8 mouse cellular contexts compared by ENCODE assay signal in the genomic region with DNA sequence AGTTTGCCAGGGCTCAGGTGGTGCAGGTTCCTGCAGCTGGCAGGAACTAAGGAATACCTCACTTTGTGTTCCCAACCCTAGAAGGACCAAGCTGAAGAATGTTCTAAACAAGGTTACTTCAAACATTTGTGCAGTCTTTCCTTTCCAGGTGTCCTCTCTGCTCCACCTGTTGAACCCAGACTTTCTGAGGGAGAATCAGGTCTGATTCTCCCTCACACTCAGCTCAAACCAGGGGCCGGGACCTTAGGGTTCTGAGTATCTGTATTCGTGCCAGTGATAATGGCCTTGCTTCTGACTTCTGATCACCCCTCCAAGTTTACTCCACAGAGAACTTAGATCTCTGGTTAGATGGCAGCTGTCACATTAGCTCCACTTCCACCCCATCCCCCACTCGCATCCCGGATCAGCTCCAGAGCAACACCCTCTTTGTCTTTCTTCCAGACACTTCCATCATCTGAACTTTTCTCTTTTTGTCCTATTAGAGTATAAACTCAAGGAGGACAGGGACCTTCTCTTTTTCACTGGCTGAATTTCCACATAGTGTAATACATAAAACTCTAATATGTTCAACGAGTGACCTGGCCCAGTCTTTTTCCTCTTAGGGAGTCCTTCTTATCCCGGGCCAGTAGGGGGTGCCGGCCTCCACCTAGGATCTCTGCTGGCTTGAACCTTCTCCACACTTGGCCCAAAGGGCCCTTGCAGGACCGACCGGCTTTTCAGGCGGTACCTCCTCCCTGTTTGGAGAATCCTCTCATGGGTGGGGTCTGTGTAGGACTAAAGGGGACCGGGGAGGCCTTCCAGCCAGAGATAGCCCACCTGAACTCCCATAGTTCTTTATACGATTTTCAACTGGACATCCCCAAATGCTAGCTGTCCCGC. TPM values are rescaled to one million over a fixed set of nuclear protein-coding genes. Genes with fewer than 3 reads are reported as not detected.
DNase-seq lines count a peak whose midpoint lies in the region; ATAC-seq and TF ChIP-seq lines count a peak whose summit lies in the region.

No protein-coding gene starts in this region.

- peak; percentile 43 for ATAC-seq in granulocyte monocyte progenitor cell, adult 5-6 weeks (replicated peaks; ENCODE audit: poor library complexity, severe bottlenecking)
- ATAC-seq in intestine, embryonic 15.5 days, result peak; percentile 45
- ATAC-seq in midbrain, postnatal 0 days (ENCODE audit: low FRiP score), result 0 out of 2 replicates have a peak, but pooled peaks have one; percentile 15
- peak; percentile 54; the same call in 1 of the 2 replicates for ATAC-seq in stomach, embryonic 14.5 days (ENCODE audit: insufficient number of reproducible peaks, insufficient read depth, low FRiP score, low read depth)

- TF ChIP-seq CTCF in left cerebral cortex, adult 2 months (IDR thresholded peaks at IDR 0.05), result peak; percentile 80
- peak; percentile 71 for TF ChIP-seq CTCF in cortical plate, adult 2 months (IDR thresholded peaks at IDR 0.05; ENCODE audit: extremely low read depth, insufficient read depth, low read length)
- peak; percentile 91 for TF ChIP-seq CTCF in liver, adult 2 months (IDR thresholded peaks at IDR 0.05; ENCODE audit: low read depth, low read length)
- TF ChIP-seq CTCF in midbrain, postnatal 0 days (IDR thresholded peaks at IDR 0.05), result peak; percentile 88

- no peaks in the 10 kb centered on the region for H3K36me3 ChIP-seq in intestine, embryonic 15.5 days
- H3K36me3 ChIP-seq in liver, adult 2 months (ENCODE audit: control insufficient read depth, insufficient read depth, low read length), result no peaks in the 10 kb centered on the region
- H3K36me3 ChIP-seq in midbrain, postnatal 0 days (ENCODE audit: insufficient read depth, low read length), result no peaks in the 10 kb centered on the region
- no peaks in the 10 kb centered on the region for H3K36me3 ChIP-seq in stomach, embryonic 14.5 days (ENCODE audit: control insufficient read depth, insufficient read depth, low read length)

- TF ChIP-seq POLR2A in cortical plate, adult 2 months (IDR thresholded peaks at IDR 0.05; ENCODE audit: extremely low read depth, insufficient read depth, low read length), result no peak
- TF ChIP-seq POLR2A in liver, adult 2 months (IDR thresholded peaks at IDR 0.05; ENCODE audit: extremely low read depth, insufficient read depth, low read length), result no peak

- peak; percentile 70 to 76 for DNase-seq in left cerebral cortex, adult 2 months (ENCODE audit: extremely low spot score in 1 of 2, low spot score in 2 of 2)
- DNase-seq in left cerebral cortex, adult 11 months (ENCODE audit: low spot score), result no peak
- peak; percentile 80 for DNase-seq in liver, adult 2 months (ENCODE audit: extremely low read depth, low read depth, low spot score)
- peak; percentile 79 for DNase-seq in midbrain, postnatal 0 days (ENCODE audit: low spot score)

- 0 out of 2 replicates have a peak, but pooled peaks cover 2% of the 10 kb centered on the region for H3K4me1 ChIP-seq in cortical plate, adult 2 months (ENCODE audit: control insufficient read depth, insufficient read depth, low read length)
- peaks cover 33% of the 10 kb centered on the region for H3K4me1 ChIP-seq in intestine, embryonic 15.5 days (replicated peaks)
- 0 out of 2 replicates have a peak, but pooled peaks cover 7% of the 10 kb centered on the region for H3K4me1 ChIP-seq in liver, adult 2 months (ENCODE audit: control insufficient read depth, insufficient read depth, low read length)
- H3K4me1 ChIP-seq in midbrain, postnatal 0 days (ENCODE audit: insufficient read depth, low read length), result peaks cover 14% of the 10 kb centered on the region; the same call in 1 of the 2 replicates
- H3K4me1 ChIP-seq in stomach, embryonic 14.5 days (ENCODE audit: control insufficient read depth, insufficient read depth, low read length), result peaks cover 26% of the 10 kb centered on the region

- no peaks in the 10 kb centered on the region for H3K9me3 ChIP-seq in intestine, embryonic 15.5 days
- H3K9me3 ChIP-seq in midbrain, postnatal 0 days (ENCODE audit: low read length), result no peaks in the 10 kb centered on the region
- H3K9me3 ChIP-seq in stomach, embryonic 14.5 days (ENCODE audit: control insufficient read depth, low read depth, low read length), result no peaks in the 10 kb centered on the region

- H3K79me2 ChIP-seq in liver, adult 2 months (ENCODE audit: control insufficient read depth, insufficient read depth, low read length), result peaks cover 17% of the 10 kb centered on the region; the same call in 1 of the 2 replicates

- H3K27me3 ChIP-seq in intestine, embryonic 15.5 days (replicated peaks), result peaks cover 46% of the 10 kb centered on the region
- H3K27me3 ChIP-seq in liver, adult 2 months (ENCODE audit: control insufficient read depth, insufficient read depth, low read length), result no peaks in the 10 kb centered on the region
- 0 out of 2 replicates have a peak, but pooled peaks cover 4% of the 10 kb centered on the region for H3K27me3 ChIP-seq in midbrain, postnatal 0 days (ENCODE audit: insufficient read depth, low read length)
- H3K27me3 ChIP-seq in stomach, embryonic 14.5 days (ENCODE audit: control insufficient read depth, insufficient read depth, low read length), result peaks cover 29% of the 10 kb centered on the region

- intact Hi-C loops in left cerebral cortex, adult 2 months (cut with DNase I), result loop anchor here (1.0 to 5.0 kb wide), 4 partner anchors 38 to 270 kb away; a partner anchor contains a TSS

- 24% methylated on average over 13 of the region's 13 CpGs for WGBS in intestine, embryonic 15.5 days
- WGBS in liver, adult 2 months, result 22% methylated on average over 13 of the region's 13 CpGs
- 23% methylated on average over 13 of the region's 13 CpGs for WGBS in midbrain, postnatal 0 days
- WGBS in stomach, embryonic 14.5 days, result 26% methylated on average over 13 of the region's 13 CpGs

- H3K4me3 ChIP-seq in left cerebral cortex, adult 2 months, result peak overlapping the region; percentile 87
- peak overlapping the region; percentile 74; the same call in 1 of the 2 replicates for H3K4me3 ChIP-seq in cortical plate, adult 2 months (ENCODE audit: insufficient read depth, low read length)
- H3K4me3 ChIP-seq in intestine, embryonic 15.5 days (replicated peaks), result peak overlapping the region; percentile 55
- H3K4me3 ChIP-seq in liver, adult 2 months (ENCODE audit: insufficient read depth, low read depth, low read length), result peak overlapping the region; percentile 68
- peak overlapping the region; percentile 55 for H3K4me3 ChIP-seq in midbrain, postnatal 0 days (ENCODE audit: low read depth, low read length)
- peak overlapping the region; percentile 48 for H3K4me3 ChIP-seq in stomach, embryonic 14.5 days (ENCODE audit: low read depth, low read length)

- no peak overlapping the region for H3K9ac ChIP-seq in intestine, embryonic 15.5 days
- no peak overlapping the region for H3K9ac ChIP-seq in liver, adult 2 months (ENCODE audit: low read depth, low read length)
- peak overlapping the region; percentile 64; the same call in 1 of the 2 replicates for H3K9ac ChIP-seq in midbrain, postnatal 0 days (replicated peaks; ENCODE audit: low read length, poor library complexity, severe bottlenecking)
- no peak overlapping the region for H3K9ac ChIP-seq in stomach, embryonic 14.5 days (replicated peaks; ENCODE audit: low read depth, low read length)

- H3K27ac ChIP-seq in left cerebral cortex, adult 2 months, result no peak overlapping the region; the same call in 1 of the 2 replicates
- no peak overlapping the region for H3K27ac ChIP-seq in cortical plate, adult 2 months (ENCODE audit: insufficient read depth, low read length)
- H3K27ac ChIP-seq in intestine, embryonic 15.5 days, result no peak overlapping the region
- no peak overlapping the region; the same call in 1 of the 2 replicates for H3K27ac ChIP-seq in liver, adult 2 months (replicated peaks; ENCODE audit: insufficient read depth, low read depth, low read length)
- no peak overlapping the region for H3K27ac ChIP-seq in midbrain, postnatal 0 days (ENCODE audit: low read depth, low read length)
- no peak overlapping the region for H3K27ac ChIP-seq in stomach, embryonic 14.5 days (ENCODE audit: low read length)

- H3K4me2 ChIP-seq in intestine, embryonic 15.5 days (replicated peaks), result peak overlapping the region; percentile 98
- H3K4me2 ChIP-seq in midbrain, postnatal 0 days (ENCODE audit: low read depth, low read length, poor library complexity, severe bottlenecking), result peak overlapping the region; percentile 82
- peak overlapping the region; percentile 87 for H3K4me2 ChIP-seq in stomach, embryonic 14.5 days (replicated peaks; ENCODE audit: low read depth, low read length)

RNA-seq across cellular contexts. Expression of a gene that starts 1.0 kb away (rescaled TPM):
- 10 to 100 TPM; 89.0 to 99.0 TPM for total RNA-seq in left cerebral cortex, adult 2 months (2021)
- polyA plus RNA-seq in cortical plate, adult 2 months (2012; rRNA removed), result 37.9 and 40.1 TPM in 2 replicates
- 0.37 and 1.0 TPM in 2 replicates for total RNA-seq in granulocyte monocyte progenitor cell, adult 5-6 weeks (2014; fragmentation: Nextera tagmentation)
- total RNA-seq in granulocyte monocyte progenitor cell, adult 5-6 weeks (2017), result 0.15 TPM in 1 of 2 replicates, not detected in the other
- polyA plus RNA-seq in intestine, embryonic 15.5 days (2015; fragmentation: Nextera tagmentation; extraction: Ambion mirVana), result 1.7 and 1.8 TPM in 2 replicates
- 1.3 and 2.4 TPM in 2 replicates for total RNA-seq in liver, adult 2 months (2014; rRNA removed)
- polyA plus RNA-seq in liver, adult 2 months (2012; rRNA removed), result 9.5 and 10.0 TPM in 2 replicates
- total RNA-seq in midbrain, postnatal 0 days (2014; rRNA removed), result 15.4 and 18.5 TPM in 2 replicates
- polyA plus RNA-seq in midbrain, postnatal 0 days (2015; fragmentation: Nextera tagmentation; extraction: Ambion mirVana), result 16.2 and 17.5 TPM in 2 replicates
- polyA plus RNA-seq in stomach, embryonic 14.5 days (2014; fragmentation: Nextera tagmentation; extraction: Ambion mirVana), result 0.88 and 1.7 TPM in 2 replicates

RNA-seq across cellular contexts. Expression of a gene that starts 1.5 kb away (rescaled TPM):
- 10 to 100 TPM; 27.9 to 28.9 TPM for total RNA-seq in left cerebral cortex, adult 2 months (2021)
- polyA plus RNA-seq in cortical plate, adult 2 months (2012; rRNA removed), result 29.1 and 30.9 TPM in 2 replicates
- 7.6 and 17.1 TPM in 2 replicates for total RNA-seq in granulocyte monocyte progenitor cell, adult 5-6 weeks (2014; fragmentation: Nextera tagmentation)
- total RNA-seq in granulocyte monocyte progenitor cell, adult 5-6 weeks (2017), result 8.9 and 10.6 TPM in 2 replicates
- polyA plus RNA-seq in intestine, embryonic 15.5 days (2015; fragmentation: Nextera tagmentation; extraction: Ambion mirVana), result 23.4 and 23.8 TPM in 2 replicates
- 11.3 and 14.2 TPM in 2 replicates for total RNA-seq in liver, adult 2 months (2014; rRNA removed)
- 49.1 and 53.5 TPM in 2 replicates for polyA plus RNA-seq in liver, adult 2 months (2012; rRNA removed)
- total RNA-seq in midbrain, postnatal 0 days (2014; rRNA removed), result 17.4 and 19.9 TPM in 2 replicates
- polyA plus RNA-seq in midbrain, postnatal 0 days (2015; fragmentation: Nextera tagmentation; extraction: Ambion mirVana), result 10.8 and 12.1 TPM in 2 replicates
- polyA plus RNA-seq in stomach, embryonic 14.5 days (2014; fragmentation: Nextera tagmentation; extraction: Ambion mirVana), result 20.1 and 20.5 TPM in 2 replicates

RNA-seq across cellular contexts. Expression of a gene that starts 13.9 kb away (rescaled TPM):
- total RNA-seq in left cerebral cortex, adult 2 months (2021), result 10 to 100 TPM; 12.1 to 12.7 TPM
- polyA plus RNA-seq in cortical plate, adult 2 months (2012; rRNA removed), result 19.5 and 21.4 TPM in 2 replicates
- 17.1 and 20.1 TPM in 2 replicates for total RNA-seq in granulocyte monocyte progenitor cell, adult 5-6 weeks (2014; fragmentation: Nextera tagmentation)
- total RNA-seq in granulocyte monocyte progenitor cell, adult 5-6 weeks (2017), result 16.1 and 16.4 TPM in 2 replicates
- 21.3 and 21.4 TPM in 2 replicates for polyA plus RNA-seq in intestine, embryonic 15.5 days (2015; fragmentation: Nextera tagmentation; extraction: Ambion mirVana)
- total RNA-seq in liver, adult 2 months (2014; rRNA removed), result 6.7 and 6.9 TPM in 2 replicates
- 5.7 and 8.0 TPM in 2 replicates for polyA plus RNA-seq in liver, adult 2 months (2012; rRNA removed)
- total RNA-seq in midbrain, postnatal 0 days (2014; rRNA removed), result 14.2 and 26.0 TPM in 2 replicates
- polyA plus RNA-seq in midbrain, postnatal 0 days (2015; fragmentation: Nextera tagmentation; extraction: Ambion mirVana), result 10.4 and 12.7 TPM in 2 replicates
- 26.7 and 29.1 TPM in 2 replicates for polyA plus RNA-seq in stomach, embryonic 14.5 days (2014; fragmentation: Nextera tagmentation; extraction: Ambion mirVana)

RNA-seq across cellular contexts. Expression of a gene that starts 23.3 kb away (rescaled TPM):
- 1 to 10 TPM; 3.3 to 3.9 TPM for total RNA-seq in left cerebral cortex, adult 2 months (2021)
- polyA plus RNA-seq in cortical plate, adult 2 months (2012; rRNA removed), result 3.0 and 3.8 TPM in 2 replicates
- total RNA-seq in granulocyte monocyte progenitor cell, adult 5-6 weeks (2014; fragmentation: Nextera tagmentation), result not detected in 2 replicates
- not detected in 2 replicates for total RNA-seq in granulocyte monocyte progenitor cell, adult 5-6 weeks (2017)
- 20.3 and 22.0 TPM in 2 replicates for polyA plus RNA-seq in intestine, embryonic 15.5 days (2015; fragmentation: Nextera tagmentation; extraction: Ambion mirVana)
- total RNA-seq in liver, adult 2 months (2014; rRNA removed), result 1.1 and 1.8 TPM in 2 replicates
- polyA plus RNA-seq in liver, adult 2 months (2012; rRNA removed), result 3.8 and 4.3 TPM in 2 replicates
- total RNA-seq in midbrain, postnatal 0 days (2014; rRNA removed), result 7.1 and 8.0 TPM in 2 replicates
- 1.4 and 1.5 TPM in 2 replicates for polyA plus RNA-seq in midbrain, postnatal 0 days (2015; fragmentation: Nextera tagmentation; extraction: Ambion mirVana)
- polyA plus RNA-seq in stomach, embryonic 14.5 days (2014; fragmentation: Nextera tagmentation; extraction: Ambion mirVana), result 13.8 and 16.9 TPM in 2 replicates
